Mouse (Mus musculus): ENCODE measurements around the gene Fcgrt. TPM values are rescaled to one million over a fixed set of nuclear protein-coding genes. Genes with fewer than 3 reads are reported as not detected.

The Fcgrt gene
- polyA plus RNA-seq, 1 experiment, result 120 TPM

DNA sequence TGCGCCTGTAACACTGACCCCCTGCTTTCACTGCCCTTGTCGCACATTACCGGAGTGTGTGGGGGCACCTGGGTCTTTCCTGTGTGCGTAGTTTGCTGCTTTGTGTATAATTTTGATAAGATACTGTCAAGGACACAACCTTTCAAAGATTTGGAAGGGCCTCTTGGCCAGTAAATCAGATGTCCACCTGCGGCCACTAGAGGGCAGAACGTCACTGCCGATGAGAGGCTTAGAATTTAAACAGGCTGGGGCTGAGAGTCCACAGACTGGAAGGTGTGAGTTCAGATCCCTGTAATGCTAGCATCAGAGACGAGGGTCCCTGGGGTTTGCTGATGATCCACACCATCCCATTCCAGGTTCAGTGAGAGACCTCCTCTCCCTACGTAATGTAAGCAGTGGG lies 25.1 kb downstream of the Fcgrt start:
- H3K4me3 ChIP-seq (replicated peaks; ENCODE audit: extremely low read depth, low read depth, low read length), result no peak overlapping the region
- 27% methylated on average over 9 of the region's 9 CpGs for WGBS
- DNase-seq, result peak; percentile 68
- TF ChIP-seq CTCF (IDR thresholded peaks at IDR 0.05; ENCODE audit: insufficient read depth, low read length) (peak; percentile 81), POLR2A (IDR thresholded peaks at IDR 0.05; ENCODE audit: borderline replicate concordance, extremely low read depth, low read depth, low read length) (no peak)
- peaks cover 4% of the 10 kb centered on the region; the same call in 1 of the 2 replicates for H3K4me1 ChIP-seq (ENCODE audit: control insufficient read depth, insufficient read depth, low read length)

DNA sequence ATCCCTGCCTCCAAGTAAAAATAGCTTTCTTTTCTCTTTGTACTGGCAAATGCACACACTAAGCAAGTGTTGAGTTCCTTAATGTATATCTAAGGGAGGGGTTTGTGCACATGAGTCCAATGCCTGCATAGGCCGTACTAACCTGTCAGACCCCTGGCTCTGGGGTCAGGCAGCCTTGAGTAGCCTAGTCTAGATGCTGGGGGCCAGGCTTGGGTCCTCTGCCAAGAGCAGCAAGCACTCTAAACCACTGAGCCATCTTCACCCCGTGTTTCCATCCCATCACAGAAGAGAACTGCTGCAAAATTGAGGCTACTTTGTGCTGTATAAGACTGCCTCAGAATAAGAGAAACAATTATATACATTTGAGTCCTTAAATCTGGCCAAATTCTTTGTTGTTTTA lies 25.8 kb downstream of the Fcgrt start:
- no peak overlapping the region for H3K4me3 ChIP-seq (replicated peaks; ENCODE audit: extremely low read depth, low read depth, low read length)
- no peak for DNase-seq
- WGBS, result 92% methylated on average over 2 of the region's 2 CpGs
- TF ChIP-seq CTCF (IDR thresholded peaks at IDR 0.05; ENCODE audit: insufficient read depth, low read length) (no peak), POLR2A (IDR thresholded peaks at IDR 0.05; ENCODE audit: borderline replicate concordance, extremely low read depth, low read depth, low read length) (no peak)
- H3K4me1 ChIP-seq (ENCODE audit: control insufficient read depth, insufficient read depth, low read length), result peaks cover 4% of the 10 kb centered on the region; the same call in 1 of the 2 replicates

DNA sequence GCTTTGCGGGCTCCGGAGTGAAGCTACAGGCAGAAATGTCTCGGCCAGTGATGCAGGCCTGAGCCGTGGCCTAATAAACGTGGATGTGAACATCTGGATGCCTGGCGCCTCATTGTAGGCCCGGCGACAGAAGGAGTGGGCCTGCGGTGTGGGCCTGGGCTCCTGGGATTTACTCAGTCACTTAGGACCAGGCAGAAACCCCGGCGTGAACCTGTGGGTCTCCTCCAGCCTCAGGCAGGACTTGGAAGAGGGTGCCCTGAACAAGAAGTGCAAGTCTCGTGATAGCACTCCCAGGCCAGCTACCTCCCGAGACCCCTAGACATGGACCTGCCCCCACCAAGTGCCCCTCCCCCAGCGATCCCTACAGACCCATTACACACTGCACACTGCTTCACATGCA lies 26.3 kb downstream of the Fcgrt start:
- no peak for TF ChIP-seq POLR2A (IDR thresholded peaks at IDR 0.05; ENCODE audit: borderline replicate concordance, extremely low read depth, low read depth, low read length)
- TF ChIP-seq CTCF (IDR thresholded peaks at IDR 0.05; ENCODE audit: insufficient read depth, low read length), result no peak
- Histone ChIP-seq H3K4me1 (ENCODE audit: control insufficient read depth, insufficient read depth, low read length) (no peaks in the 10 kb centered on the region; the same call in 1 of the 2 replicates), H3K4me3 (replicated peaks; ENCODE audit: extremely low read depth, low read depth, low read length) (no peak overlapping the region)
- 89% methylated on average over 14 of the region's 14 CpGs for WGBS
- no peak for DNase-seq

DNA sequence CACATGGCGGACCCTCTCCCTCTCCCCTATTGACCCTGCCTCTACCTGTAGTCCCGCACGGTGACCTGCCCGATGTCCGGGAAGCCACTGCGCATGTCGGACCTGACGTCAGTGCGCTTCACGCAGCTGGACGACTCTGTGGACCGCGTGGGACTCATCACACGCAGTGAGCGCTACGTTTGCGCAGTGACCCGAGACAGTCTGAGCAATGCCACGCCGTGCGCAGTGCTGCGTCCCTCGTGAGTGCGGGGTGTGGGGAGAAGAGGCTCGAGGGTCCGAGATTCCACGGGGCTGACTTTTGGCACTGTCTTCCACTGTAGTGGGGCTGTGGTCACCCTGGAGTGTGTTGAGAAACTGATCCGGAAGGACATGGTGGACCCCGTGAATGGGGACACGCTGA lies 27.1 kb downstream of the Fcgrt start:
- 88% methylated on average over 30 of the region's 30 CpGs for WGBS
- DNase-seq, result no peak
- Histone ChIP-seq H3K4me3 (replicated peaks; ENCODE audit: extremely low read depth, low read depth, low read length) (no peak overlapping the region), H3K4me1 (ENCODE audit: control insufficient read depth, insufficient read depth, low read length) (no peaks in the 10 kb centered on the region)
- TF ChIP-seq CTCF (IDR thresholded peaks at IDR 0.05; ENCODE audit: insufficient read depth, low read length) (no peak), POLR2A (IDR thresholded peaks at IDR 0.05; ENCODE audit: borderline replicate concordance, extremely low read depth, low read depth, low read length) (no peak)

DNA sequence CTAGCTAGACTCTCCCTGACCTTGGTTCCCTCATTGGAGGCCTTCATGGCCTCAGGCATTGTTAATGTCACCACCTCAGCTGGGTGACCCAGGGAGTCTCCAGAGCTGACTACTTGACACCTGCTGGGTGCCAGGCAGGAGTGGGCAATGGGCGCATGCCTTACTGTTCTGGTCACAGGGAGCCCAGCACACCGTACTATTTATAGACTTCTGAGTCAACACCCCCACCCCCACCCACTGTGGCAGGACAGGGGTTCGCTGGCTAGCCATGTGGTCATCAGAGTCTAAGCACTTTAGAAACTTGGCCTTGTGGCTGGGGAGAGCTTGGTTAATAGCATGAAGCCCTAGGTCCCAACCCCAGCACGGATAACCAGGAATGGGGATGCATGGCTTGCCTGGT lies 28.2 kb downstream of the Fcgrt start:
- no peak for DNase-seq
- TF ChIP-seq CTCF (IDR thresholded peaks at IDR 0.05; ENCODE audit: insufficient read depth, low read length) (no peak), POLR2A (IDR thresholded peaks at IDR 0.05; ENCODE audit: borderline replicate concordance, extremely low read depth, low read depth, low read length) (no peak)
- Histone ChIP-seq H3K4me3 (replicated peaks; ENCODE audit: extremely low read depth, low read depth, low read length) (no peak overlapping the region), H3K4me1 (ENCODE audit: control insufficient read depth, insufficient read depth, low read length) (no peaks in the 10 kb centered on the region)
- 40% methylated on average over 4 of the region's 4 CpGs for WGBS

DNA sequence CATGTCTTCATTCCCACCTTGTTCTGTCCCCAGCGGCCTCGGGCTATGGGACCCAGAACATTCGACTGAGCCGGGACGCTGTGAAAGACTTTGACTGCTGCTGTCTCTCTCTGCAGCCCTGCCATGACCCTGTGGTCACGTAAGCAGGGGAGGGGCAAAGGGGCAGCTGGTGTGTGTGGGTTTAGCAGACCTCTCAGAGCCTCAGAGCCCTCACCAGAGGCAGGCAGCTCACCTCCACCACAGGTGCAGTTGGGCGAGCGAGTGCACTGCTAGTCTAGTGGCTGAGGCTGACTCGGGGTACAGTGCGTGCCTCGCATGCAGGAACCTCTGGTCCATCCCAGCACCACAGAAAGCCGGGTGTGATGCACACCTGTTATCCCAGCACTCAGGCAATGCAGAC lies 29.7 kb downstream of the Fcgrt start:
- no peak for TF ChIP-seq CTCF (IDR thresholded peaks at IDR 0.05; ENCODE audit: insufficient read depth, low read length)
- WGBS, result 90% methylated on average over 12 of the region's 12 CpGs
- DNase-seq, result no peak
- Histone ChIP-seq H3K4me1 (ENCODE audit: control insufficient read depth, insufficient read depth, low read length) (no peaks in the 10 kb centered on the region), H3K4me3 (replicated peaks; ENCODE audit: extremely low read depth, low read depth, low read length) (no peak overlapping the region)

DNA sequence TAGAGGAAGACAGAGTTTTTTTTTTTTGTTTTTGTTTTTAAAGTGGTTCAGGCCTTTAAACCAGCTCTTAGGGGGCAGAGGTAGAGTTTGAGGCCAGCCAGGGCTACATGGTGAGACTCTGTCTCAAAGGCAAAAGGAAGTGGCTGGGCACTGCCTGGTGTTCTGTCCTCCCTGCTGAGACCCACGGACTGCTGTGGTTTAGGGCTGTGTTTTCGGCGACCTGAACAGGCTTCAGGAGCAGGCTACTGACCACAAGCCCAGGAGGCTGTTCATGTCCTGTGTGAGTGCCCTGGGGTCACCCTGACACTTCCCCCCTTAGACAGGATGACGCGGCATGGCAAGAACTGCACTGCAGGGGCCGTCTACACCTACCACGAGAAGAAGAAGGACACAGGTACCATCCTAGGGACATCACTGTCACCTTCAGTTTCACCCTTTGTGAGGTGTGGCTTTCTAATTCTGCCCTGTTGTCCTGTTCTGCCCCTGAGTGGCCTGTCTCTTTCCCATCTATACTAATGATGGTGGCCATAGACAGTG lies 30.4 kb downstream of the Fcgrt start:
- no peaks in the 10 kb centered on the region for H3K4me1 ChIP-seq (ENCODE audit: control insufficient read depth, insufficient read depth, low read length)
- TF ChIP-seq CTCF (IDR thresholded peaks at IDR 0.05; ENCODE audit: insufficient read depth, low read length) (no peak), POLR2A (IDR thresholded peaks at IDR 0.05; ENCODE audit: borderline replicate concordance, extremely low read depth, low read depth, low read length) (no peak)
- DNase-seq, result no peak
- H3K4me3 ChIP-seq (replicated peaks; ENCODE audit: extremely low read depth, low read depth, low read length), result no peak overlapping the region
- WGBS, result 83% methylated on average over 7 of the region's 7 CpGs

DNA sequence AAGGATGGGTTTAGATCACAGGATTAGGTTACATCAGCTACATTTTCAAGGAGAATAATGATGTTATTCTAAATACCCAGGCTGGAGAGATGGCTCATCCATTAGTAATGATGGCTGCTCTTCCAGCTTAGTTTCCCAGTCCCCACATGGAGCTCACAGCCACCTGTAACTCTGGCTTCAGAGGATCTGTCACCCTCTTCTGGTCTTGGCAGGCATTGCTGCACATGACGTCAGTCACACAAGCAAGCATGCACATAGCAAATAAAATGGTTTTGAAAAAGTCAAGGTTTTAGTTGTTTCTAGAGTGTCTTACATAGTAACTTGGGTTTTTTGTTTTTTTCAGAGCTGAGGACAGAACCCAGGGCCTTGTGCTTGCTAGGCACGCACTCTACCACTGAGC lies 31.4 kb downstream of the Fcgrt start:
- 78% methylated on average over 2 of the region's 2 CpGs for WGBS

DNA sequence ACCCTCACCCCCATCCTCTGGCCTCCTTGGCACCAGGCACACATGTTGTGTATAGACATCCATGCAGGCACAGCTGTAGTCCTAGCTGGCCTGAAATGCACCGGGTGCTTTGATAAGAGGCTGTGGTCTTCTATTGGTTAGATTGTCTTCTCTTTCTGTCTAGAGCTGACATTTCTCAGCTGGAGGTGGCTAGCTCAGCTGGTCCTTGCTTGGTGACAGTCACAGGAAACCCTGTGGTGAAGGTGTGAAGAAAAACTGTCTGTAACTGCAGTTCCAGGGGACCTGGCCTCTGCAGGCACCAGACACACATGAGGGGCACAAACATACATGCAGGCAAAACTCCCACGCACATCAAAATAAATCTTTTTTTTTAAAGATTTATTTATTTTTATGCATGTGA lies 34.0 kb downstream of the Fcgrt start:
- TF ChIP-seq CTCF (IDR thresholded peaks at IDR 0.05; ENCODE audit: insufficient read depth, low read length), result no peak
- no peak for TF ChIP-seq POLR2A (IDR thresholded peaks at IDR 0.05; ENCODE audit: borderline replicate concordance, extremely low read depth, low read depth, low read length)
- 73% methylated on average over 2 of the region's 2 CpGs for WGBS
- DNase-seq, result no peak
- Histone ChIP-seq H3K4me1 (ENCODE audit: control insufficient read depth, insufficient read depth, low read length) (no peaks in the 10 kb centered on the region), H3K4me3 (replicated peaks; ENCODE audit: extremely low read depth, low read depth, low read length) (no peak overlapping the region)

More for the DNA sequence above, 31.4 kb downstream of the Fcgrt start:
- H3K4me3 ChIP-seq (replicated peaks; ENCODE audit: extremely low read depth, low read depth, low read length), result no peak overlapping the region
- no peaks in the 10 kb centered on the region for H3K4me1 ChIP-seq (ENCODE audit: control insufficient read depth, insufficient read depth, low read length)
- DNase-seq, result no peak
- no peak for TF ChIP-seq POLR2A (IDR thresholded peaks at IDR 0.05; ENCODE audit: borderline replicate concordance, extremely low read depth, low read depth, low read length)
- peak; percentile 63 for TF ChIP-seq CTCF (IDR thresholded peaks at IDR 0.05; ENCODE audit: insufficient read depth, low read length)

DNA sequence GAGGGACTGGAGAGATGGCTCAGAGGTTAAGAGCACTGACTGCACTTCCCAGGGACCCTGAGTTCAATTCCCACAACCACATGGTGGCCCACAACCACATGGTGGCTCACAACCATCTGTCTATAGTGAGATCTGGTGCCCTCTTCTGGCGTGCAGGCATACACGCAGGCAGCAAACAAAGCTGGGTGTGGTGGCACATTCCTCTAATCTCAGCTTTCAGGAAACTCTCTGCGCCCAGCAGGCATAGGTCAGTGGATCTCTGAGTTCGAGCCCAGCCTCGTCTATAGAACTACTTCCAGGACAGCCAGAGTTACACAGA lies 35.7 kb downstream of the Fcgrt start:
- peak; percentile 46 for DNase-seq
- Histone ChIP-seq H3K4me1 (ENCODE audit: control insufficient read depth, insufficient read depth, low read length) (no peaks in the 10 kb centered on the region; the same call in 1 of the 2 replicates), H3K4me3 (replicated peaks; ENCODE audit: extremely low read depth, low read depth, low read length) (no peak overlapping the region)
- TF ChIP-seq CTCF (IDR thresholded peaks at IDR 0.05; ENCODE audit: insufficient read depth, low read length), result peak; percentile 82
- TF ChIP-seq POLR2A (IDR thresholded peaks at IDR 0.05; ENCODE audit: borderline replicate concordance, extremely low read depth, low read depth, low read length), result 0 out of 2 replicates have a peak, but pooled peaks have one; percentile 13
- WGBS, result 17% methylated on average over 5 of the region's 5 CpGs
